In genomic region chrX:37022690-37023089, GRCm38 (mm10) we compare ENCODE assay signal across 10 mouse cellular contexts. TPM values are rescaled to one million over a fixed set of nuclear protein-coding genes. Genes with fewer than 3 reads are reported as not detected.
DNase-seq lines count a peak whose midpoint lies in the region; ATAC-seq lines count a peak whose summit lies in the region.
"Had no signal": no experiment of that assay in that cellular context is flagged by ENCODE, and none has a peak within 500 bp of the region (broad histone marks: within the 10 kb centered on the region; RNA-seq: fewer than 3 reads in every experiment).

No protein-coding gene starts in this region.

- H3K4me3 ChIP-seq in kidney, embryonic 14.5 days (ENCODE audit: low read length), result no peak overlapping the region
- H3K4me3 ChIP-seq: erythroblast, embryonic 14.5 days; myocyte had no signal

- WGBS in kidney, embryonic 14.5 days, result 20% methylated on average over 3 of the region's 3 CpGs

- H3K27ac ChIP-seq in kidney, embryonic 14.5 days (ENCODE audit: low read depth, low read length), result no peak overlapping the region

- ATAC-seq in kidney, embryonic 14.5 days (ENCODE audit: low FRiP score, low TSS enrichment), result no peak

- no peaks in the 10 kb centered on the region for H3K27me3 ChIP-seq in kidney, embryonic 14.5 days (ENCODE audit: control insufficient read depth, insufficient read depth, low read length)

- no peaks in the 10 kb centered on the region for H3K9me3 ChIP-seq in kidney, embryonic 14.5 days (ENCODE audit: control insufficient read depth, low read length)

- intact Hi-C loops in left cerebral cortex, postnatal 25 days (cut with DNase I), result loop anchor here (5.0 kb wide), 2 partner anchors 90 to 105 kb away; no protein-coding TSS in a partner anchor

- H3K4me1 ChIP-seq in kidney, embryonic 14.5 days (ENCODE audit: control insufficient read depth, insufficient read depth, low read length), result no peaks in the 10 kb centered on the region

- H3K4me2 ChIP-seq in kidney, embryonic 14.5 days (replicated peaks; ENCODE audit: low read depth, low read length), result no peak overlapping the region

- H3K9ac ChIP-seq in kidney, embryonic 14.5 days (ENCODE audit: low read depth, low read length), result no peak overlapping the region

- H3K36me3 ChIP-seq in kidney, embryonic 14.5 days (ENCODE audit: control insufficient read depth, insufficient read depth, low read length), result no peaks in the 10 kb centered on the region

- peak; percentile 59 for DNase-seq in kidney, adult 18-20 months
- DNase-seq in adrenal gland, adult 2 months, result peak; percentile 45
- peak; percentile 65 for DNase-seq in embryo, embryonic 10 days (ENCODE audit: low spot score)
- DNase-seq in heart, postnatal 4 days, result peak; percentile 76
- DNase-seq in left cerebral cortex, postnatal 25 days (ENCODE audit: low spot score in 2 of 2), result peak; percentile 58 to 64
- peak; percentile 46 for DNase-seq in ovary, postnatal 36 days (ENCODE audit: low spot score)
- DNase-seq in thymus, postnatal 14 days, result peak; percentile 76

RNA-seq across cellular contexts. Expression of gene Sowahd, which starts 26.0 kb away (rescaled TPM):
- not detected in 2 replicates for polyA plus RNA-seq in kidney, embryonic 14.5 days (2014; fragmentation: Nextera tagmentation; extraction: Ambion mirVana)
- total RNA-seq in adrenal gland, adult 2 months (2021), result 1 to 10 TPM in 1 of 2 experiments, under 1 TPM in 1; 0.17 to 1.8 TPM
- polyA plus RNA-seq in adrenal gland, adult 2 months (2012; rRNA removed), result 0.13 and 0.46 TPM in 2 replicates
- not detected for total RNA-seq in heart, postnatal 4 days (2021)
- not detected for total RNA-seq in left cerebral cortex, postnatal 25 days (2021)
- polyA plus RNA-seq: erythroblast, embryonic 14.5 days; myocyte had no signal

RNA-seq across cellular contexts. Expression of gene Sept6, which starts 31.1 kb away (rescaled TPM):
- 19.3 and 27.9 TPM in 2 replicates for polyA plus RNA-seq in kidney, embryonic 14.5 days (2014; fragmentation: Nextera tagmentation; extraction: Ambion mirVana)
- total RNA-seq in adrenal gland, adult 2 months (2021), result 10 to 100 TPM; 16.7 to 24.9 TPM
- polyA plus RNA-seq in adrenal gland, adult 2 months (2012; rRNA removed), result 8.6 and 8.8 TPM in 2 replicates
- 10 to 100 TPM; 44.5 to 47.9 TPM for total RNA-seq in heart, postnatal 4 days (2021)
- 10 to 100 TPM; 57.9 to 63.8 TPM for total RNA-seq in left cerebral cortex, postnatal 25 days (2021)
